Mouse (Mus musculus): Measurements from ENCODE around the gene Zfp426.

The Zfp426 gene

DNA sequence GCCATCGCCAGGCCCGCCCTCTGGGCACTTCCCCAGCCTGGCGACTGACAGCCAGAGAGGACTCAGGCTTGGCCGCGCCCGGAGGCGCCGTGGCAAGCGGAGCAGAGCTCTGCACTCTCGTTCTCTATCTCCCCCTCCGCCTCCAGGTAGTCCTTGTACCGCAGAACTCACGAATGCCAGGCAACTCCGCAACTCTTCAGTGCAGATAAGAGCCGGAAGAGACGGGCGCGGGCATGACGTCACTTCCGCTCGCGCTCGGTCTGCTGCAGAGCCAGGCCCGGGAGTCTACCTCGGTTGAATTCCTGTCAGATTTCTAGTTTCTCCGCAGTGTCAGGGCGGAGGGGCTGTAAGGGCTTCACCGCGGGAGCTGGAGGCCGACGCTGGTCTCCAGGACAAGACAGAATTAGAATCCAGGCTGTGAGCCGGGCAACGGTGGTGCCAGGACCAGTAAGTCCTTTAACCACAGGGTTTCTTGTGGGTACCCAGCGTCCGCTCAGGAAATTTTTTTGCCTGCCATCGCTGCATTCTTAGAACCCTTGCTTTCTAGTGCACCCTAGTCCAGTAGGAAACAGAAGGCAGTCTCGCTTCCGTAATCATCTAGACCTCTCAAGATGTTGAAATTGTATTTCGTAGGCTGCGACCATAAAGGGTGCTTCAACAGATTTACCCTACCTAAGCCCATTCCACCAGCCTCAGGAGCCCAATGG, at the start of gene Zfp426:
Zfp426 (minus strand) TSS at position 220 of the 707 bp plus-strand sequence.
- DNase-seq (ENCODE audit: low spot score), result peak; percentile 93

GRCm38 (mm10) chr9:20536598-20536997, 44.1 kb upstream of the Zfp426 start:
- DNase-seq (ENCODE audit: low spot score), result no peak

DNA sequence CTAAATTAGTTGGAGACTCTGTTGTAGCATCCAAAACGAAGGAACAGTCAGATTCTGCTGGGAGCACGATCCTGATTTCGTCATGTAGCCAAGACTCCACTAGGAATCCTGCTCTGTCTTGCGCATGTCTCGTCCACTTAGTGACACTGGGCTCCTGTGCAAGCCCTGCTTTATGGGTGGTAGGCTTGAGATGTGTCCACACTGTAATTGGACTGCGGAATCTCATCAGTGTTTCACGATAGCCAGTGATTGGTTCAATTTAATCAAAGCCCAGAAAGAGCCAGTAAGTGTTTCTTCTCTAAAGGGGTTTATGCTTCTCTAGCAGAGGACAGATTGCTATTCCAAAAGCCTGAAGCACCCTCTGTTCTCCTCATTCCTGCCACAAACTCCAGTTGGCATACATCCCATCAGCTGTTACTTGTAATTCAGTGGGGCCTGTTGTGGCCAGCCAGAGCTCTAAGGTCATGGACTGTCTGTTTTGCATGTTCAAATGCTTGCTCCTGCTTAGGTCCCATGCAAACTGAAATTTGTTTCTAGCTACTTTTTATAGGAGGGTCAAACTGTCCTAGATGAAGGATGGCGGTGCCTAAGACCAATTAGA, 41.9 kb upstream of the Zfp426 start:
- DNase-seq (ENCODE audit: low spot score), result no peak

DNA sequence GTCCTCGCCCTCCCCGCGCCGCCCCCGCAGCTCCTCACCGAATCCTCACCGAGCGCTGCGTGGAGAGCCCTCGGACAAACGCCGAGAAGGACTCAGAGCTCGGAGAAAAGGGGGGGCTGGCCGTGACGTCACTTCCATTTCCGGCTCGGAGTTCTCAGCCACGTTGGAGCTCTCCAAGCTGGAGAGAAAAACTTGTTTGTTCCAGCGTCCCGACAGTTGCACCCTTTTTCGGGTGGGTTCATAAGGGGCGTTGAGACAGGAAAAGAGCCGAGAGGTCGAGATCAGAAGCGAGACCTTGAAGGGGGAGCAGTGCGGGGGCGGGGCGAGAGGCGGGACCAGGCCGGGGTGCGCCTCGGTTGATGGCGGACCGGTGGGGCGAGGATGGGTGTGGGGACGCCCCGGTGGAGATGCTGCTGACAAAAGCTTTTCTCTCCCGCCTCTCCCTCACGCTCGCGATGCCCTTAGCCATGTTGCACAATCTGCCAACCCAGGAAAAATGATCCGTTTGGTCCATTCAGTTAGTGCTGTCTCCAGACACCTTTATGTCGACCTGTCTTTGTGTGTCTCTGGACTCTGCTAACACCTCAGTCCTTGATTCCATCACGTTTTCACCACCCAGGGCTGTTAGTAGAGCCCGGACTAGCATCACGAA, 28.9 kb upstream of the Zfp426 start, which contains the start of gene Zfp266:
Zfp266 (minus strand) TSS at position 112 of the 652 bp plus-strand sequence.
- peak; percentile 88 for DNase-seq (ENCODE audit: low spot score)

DNA sequence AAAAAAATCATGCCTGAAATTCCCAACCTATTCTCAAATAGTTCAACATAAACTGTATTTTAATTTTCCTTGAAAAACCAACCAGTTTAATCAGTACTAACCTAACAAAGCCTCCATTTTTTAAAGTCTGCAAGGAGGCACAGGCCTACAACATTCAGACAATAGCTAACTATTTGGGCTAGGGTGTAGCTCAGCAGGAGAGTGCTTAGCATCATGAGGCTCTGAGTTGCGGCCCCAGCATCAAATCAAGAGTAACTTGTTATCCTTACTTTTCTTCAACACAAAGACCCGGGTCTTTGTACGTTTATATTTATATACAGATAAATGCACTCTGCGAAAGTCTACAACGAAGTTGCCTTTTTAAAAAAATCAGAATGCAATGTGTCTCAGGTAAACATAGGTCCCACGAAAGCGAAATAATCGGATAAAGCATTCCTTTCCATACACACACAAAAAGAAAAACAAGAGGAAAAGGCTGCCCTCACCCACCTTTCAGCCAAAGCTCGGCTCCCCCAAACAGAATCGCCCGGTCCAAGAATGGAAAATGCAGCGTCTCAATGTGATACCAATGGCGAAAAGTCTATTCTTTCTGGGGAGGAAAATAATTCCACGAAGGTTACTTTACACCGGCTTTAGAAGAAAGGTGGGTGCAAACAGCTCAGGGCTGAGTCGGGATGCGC, 28.1 kb upstream of the Zfp426 start:
- peak; percentile 37 for DNase-seq (ENCODE audit: low spot score)

DNA sequence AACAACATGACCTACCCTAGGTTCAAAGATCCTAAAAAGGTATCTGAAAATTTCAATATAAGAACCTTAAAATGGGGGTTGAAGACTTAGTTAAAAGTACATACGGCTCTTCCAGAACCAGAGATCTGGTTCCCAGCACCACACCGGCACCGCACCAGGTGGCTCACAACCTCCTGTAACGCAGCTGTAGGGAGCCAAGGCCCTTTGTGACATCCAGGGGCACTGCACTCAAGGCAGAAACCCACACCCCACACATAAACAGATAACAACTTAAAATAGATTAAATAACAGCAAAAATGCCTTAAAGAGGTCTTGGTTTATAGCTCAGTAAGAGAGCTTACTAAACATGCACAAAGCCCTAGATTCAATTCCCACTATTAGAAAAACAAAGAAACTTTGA, 27.4 kb upstream of the Zfp426 start:
- DNase-seq (ENCODE audit: low spot score), result no peak

DNA sequence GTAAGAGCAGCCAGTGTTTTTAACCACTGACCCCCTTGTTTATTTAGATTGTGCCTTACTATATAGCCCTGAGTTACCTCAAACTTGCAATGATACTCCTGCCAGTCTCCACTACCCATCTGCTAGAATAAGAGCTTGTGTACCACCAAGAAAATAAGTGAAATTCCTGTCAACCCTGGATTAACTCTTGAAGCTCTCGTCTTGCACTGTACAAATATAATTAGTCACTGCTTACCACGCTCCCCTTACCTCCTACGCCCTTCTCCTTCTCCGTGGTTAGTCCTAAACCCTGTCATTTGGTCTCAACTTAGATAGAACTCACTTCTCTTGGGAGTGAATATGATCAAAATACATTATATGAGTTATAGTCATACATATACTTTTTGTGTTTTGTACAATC, 26.2 kb upstream of the Zfp426 start:
- no peak for DNase-seq (ENCODE audit: low spot score)

GRCm38 (mm10) chr9:20517727-20518126, 25.2 kb upstream of the Zfp426 start:
- no peak for DNase-seq (ENCODE audit: low spot score)

GRCm38 (mm10) chr9:20514016-20514415, 21.5 kb upstream of the Zfp426 start:
- no peak for DNase-seq (ENCODE audit: low spot score)

- DNase-seq (ENCODE audit: low spot score), result no peak
Observed at GRCm38 (mm10) chr9:20512714-20513113, 20.2 kb upstream of the Zfp426 start.

DNA sequence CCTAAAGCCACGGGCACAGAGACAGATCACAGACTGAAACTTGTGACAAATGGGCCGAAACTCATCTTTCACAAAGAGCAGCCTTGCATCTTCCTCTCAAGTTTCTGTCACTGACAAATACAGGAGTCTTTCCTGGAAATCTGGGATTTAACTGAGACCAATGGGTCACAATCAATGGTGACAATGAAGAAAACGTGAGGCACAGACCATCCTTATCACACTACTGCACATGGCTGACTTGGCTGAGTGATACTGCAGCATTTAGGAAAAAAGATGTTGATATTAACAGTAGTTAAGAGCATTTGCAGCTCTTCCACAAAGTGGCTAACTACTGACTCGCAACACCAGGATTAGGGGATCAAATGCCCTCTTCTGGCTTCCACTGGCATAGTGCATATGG, 19.1 kb upstream of the Zfp426 start:
- peak; percentile 37 for DNase-seq (ENCODE audit: low spot score)

- DNase-seq (ENCODE audit: low spot score), result no peak
Observed at GRCm38 (mm10) chr9:20510346-20510745, 17.8 kb upstream of the Zfp426 start.

DNA sequence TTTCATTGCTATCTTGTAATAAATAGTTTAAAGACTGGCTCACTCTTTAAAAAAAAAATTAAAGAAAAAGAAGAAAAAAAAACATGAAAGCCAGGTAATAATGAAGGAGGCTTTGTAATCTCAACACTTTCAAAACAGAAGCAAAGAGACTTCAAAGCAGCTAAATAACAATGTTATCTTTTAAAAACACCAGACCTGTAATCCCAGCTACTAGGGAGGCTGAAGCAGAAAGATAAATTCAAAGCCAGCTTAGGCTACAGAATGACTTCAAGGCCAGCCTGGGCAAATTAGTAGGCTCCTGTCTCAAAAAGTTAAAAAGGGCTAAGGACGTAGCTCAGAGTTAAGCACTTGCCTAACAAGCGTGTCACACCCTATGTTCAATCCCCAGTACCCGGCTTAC, 17.1 kb upstream of the Zfp426 start:
- no peak for DNase-seq (ENCODE audit: low spot score)

- no peak for DNase-seq (ENCODE audit: low spot score)
Observed at GRCm38 (mm10) chr9:20504801-20505200, 12.3 kb upstream of the Zfp426 start.

DNA sequence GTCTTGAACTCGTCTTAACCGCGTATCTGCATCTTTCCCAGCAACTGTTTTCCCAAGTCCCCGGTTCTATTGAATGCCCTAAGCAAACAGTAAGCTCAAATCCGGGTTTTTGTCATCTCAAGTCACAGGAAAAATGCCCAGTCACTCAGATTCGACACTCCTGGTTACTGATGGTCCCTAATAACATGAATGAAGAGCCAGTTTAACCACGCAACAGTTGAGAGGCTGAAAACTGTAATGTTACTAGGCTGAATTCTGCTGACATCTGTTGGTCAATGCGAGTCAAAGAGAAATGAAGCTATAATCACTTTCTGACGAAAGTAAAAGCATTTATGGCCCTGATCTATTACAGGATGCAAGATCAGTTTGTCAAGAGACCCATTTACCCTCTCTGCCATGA, 735 bp upstream of the Zfp426 start:
- DNase-seq (ENCODE audit: low spot score), result peak; percentile 43

GRCm38 (mm10) chr9:20491858-20492526, 554 bp downstream of the Zfp426 start:
- no peak for DNase-seq (ENCODE audit: low spot score)

DNA sequence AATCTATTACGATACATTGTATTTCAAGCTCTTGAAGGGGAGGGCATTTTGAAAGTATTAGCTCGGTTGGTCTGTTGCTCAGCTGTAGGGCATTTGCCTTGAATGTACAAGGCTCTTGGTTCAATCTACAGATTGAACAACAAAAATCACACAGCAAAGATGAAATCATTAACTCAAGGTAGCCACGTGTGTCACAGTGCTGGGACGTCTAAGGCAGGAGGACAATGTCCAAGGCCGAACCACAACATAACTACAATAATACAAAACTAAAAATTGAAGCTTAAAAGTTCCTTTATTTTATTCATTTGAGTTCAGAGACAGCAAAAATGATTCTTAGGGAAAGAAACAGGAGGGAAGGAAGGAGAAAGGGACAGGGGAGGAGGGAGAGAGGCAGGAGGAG, 3.0 kb downstream of the Zfp426 start:
- no peak for DNase-seq (ENCODE audit: low spot score)

GRCm38 (mm10) chr9:20479396-20479795, 13.2 kb downstream of the Zfp426 start:
- DNase-seq (ENCODE audit: low spot score), result no peak

DNA sequence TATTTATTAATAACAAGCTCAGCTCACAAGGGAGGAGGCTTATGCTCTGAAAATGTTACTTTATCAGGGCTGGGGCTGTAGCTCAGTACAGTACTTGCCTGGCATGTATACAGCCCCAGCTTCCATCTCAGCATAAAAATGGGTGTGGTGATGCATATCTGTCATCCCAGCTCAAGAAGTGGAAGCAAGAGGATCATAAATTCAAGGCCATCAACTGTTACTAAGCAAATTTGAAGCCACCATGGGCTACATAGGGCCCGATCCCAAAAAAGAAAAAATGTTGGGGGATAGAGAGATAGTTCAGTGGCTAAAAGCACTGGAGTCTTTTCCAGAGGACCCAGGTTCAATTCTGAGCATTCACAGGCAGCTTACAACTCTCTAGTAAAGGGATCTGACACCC, 15.9 kb downstream of the Zfp426 start:
- no peak for DNase-seq (ENCODE audit: low spot score)

DNA sequence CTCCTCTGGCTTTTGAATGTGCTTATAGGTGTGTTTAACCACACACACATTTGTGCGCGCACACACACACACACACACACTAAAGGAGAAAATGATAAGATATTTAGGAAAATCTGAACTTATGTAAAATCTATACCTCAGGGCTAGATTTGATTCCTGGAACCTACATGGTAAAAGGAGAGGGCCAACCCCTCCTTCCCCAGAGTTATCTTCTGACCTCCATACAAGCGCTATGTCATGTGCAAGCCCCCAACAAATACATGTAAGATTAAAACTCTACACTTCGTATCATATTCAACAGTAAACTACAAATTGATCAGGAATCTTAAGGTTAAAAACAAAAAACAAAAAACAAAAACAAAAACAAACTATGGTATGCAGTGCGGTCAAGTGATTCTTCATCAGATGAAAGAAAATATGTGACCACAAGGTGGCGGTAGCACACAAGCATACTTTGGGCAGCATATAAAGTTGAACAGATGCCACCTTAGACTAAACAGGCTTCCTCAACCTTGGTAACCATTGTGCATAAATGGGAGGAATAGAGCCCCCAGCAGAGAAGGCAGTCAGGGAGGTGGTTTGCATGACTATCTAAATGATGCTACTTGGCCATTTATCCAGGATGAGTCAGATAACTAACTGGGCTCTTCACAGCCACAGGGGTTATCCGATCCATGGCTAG, 25.6 kb downstream of the Zfp426 start:
- peak; percentile 75 for DNase-seq (ENCODE audit: low spot score)
